Comparison of ENCODE assay signal across 15 mouse cellular contexts in genomic region chr9:115777097-115777864, GRCm38 (mm10).
DNase-seq lines count a peak whose midpoint lies in the region; ATAC-seq and TF ChIP-seq lines count a peak whose summit lies in the region.
"Had no signal": no experiment of that assay in that cellular context is flagged by ENCODE, and none has a peak within 500 bp of the region (broad histone marks: within the 10 kb centered on the region; RNA-seq: fewer than 3 reads in every experiment).

No protein-coding gene starts in this region.

- ATAC-seq in megakaryocyte progenitor cell, adult 5-6 weeks (replicated peaks; ENCODE audit: poor library complexity), result peak; percentile 85
- no peak for ATAC-seq in erythroid progenitor cell, adult 5-6 weeks (replicated peaks; ENCODE audit: low FRiP score, poor library complexity, severe bottlenecking)
- ATAC-seq: inflammation-experienced regulatory T-cells, adult 6 months; midbrain, embryonic 13.5 days had no signal

- DNase-seq in layer of hippocampus, adult 2 months (ENCODE audit: low spot score in 2 of 2), result no peak
- DNase-seq in layer of hippocampus, adult 11-12 months (ENCODE audit: low spot score), result no peak
- DNase-seq in A20 (ENCODE audit: low read depth, low spot score) (peak; percentile 12), R1 (ENCODE audit: low read depth, low spot score) (peak; percentile 37)
- DNase-seq in frontal cortex, postnatal 25 days (ENCODE audit: low spot score in 2 of 2), result no peak
- DNase-seq: cerebellum, postnatal 25 days; heart, postnatal 36 days; kidney, postnatal 25 days had no signal

- H3K27ac ChIP-seq in layer of hippocampus, adult 2 months, result no peak overlapping the region
- H3K27ac ChIP-seq: heart, embryonic 10.5 days; limb, embryonic 13.5 days; midbrain, embryonic 13.5 days; stomach, embryonic 15.5 days had no signal

- no peak overlapping the region for H3K4me3 ChIP-seq in layer of hippocampus, adult 2 months
- H3K4me3 ChIP-seq: heart, embryonic 10.5 days; limb, embryonic 13.5 days; midbrain, embryonic 13.5 days; stomach, embryonic 15.5 days had no signal

- TF ChIP-seq CTCF in layer of hippocampus, adult 2 months (conservative IDR thresholded peaks at IDR 0.05), result peak; percentile 24

Comparison
In these comparisons a context has a peak if more than half of its experiments do, and no peak if none do; other contexts are left out.
1. DNase-seq: peak in A20 (single experiment) and R1 (single experiment); none in layer of hippocampus, adult 2 months (0 of 2), layer of hippocampus, adult 11-12 months (single experiment) and frontal cortex, postnatal 25 days (0 of 2).